Mouse (Mus musculus): ENCODE data around the gene Lbh. TPM values are rescaled to one million over a fixed set of nuclear protein-coding genes. Genes with fewer than 3 reads are reported as not detected.

Lbh gene
- polyA plus RNA-seq, 1 experiment from 2014 or later, result 2.7 TPM

- H3K36me3 ChIP-seq, result peaks cover 43% of the 10 kb centered on the region
- peaks cover 48% of the 10 kb centered on the region for H3K4me1 ChIP-seq (replicated peaks)
- peak overlapping the region; percentile 60 for H3K27ac ChIP-seq
- no peak overlapping the region for H3K4me3 ChIP-seq (replicated peaks)
- H3K9ac ChIP-seq (replicated peaks), result no peak overlapping the region
- H3K9me3 ChIP-seq, result no peaks in the 10 kb centered on the region
- H3K27me3 ChIP-seq, result no peaks in the 10 kb centered on the region
- H3K4me2 ChIP-seq, result no peak overlapping the region
- ATAC-seq (ENCODE audit: insufficient number of reproducible peaks, insufficient read depth, low FRiP score, low TSS enrichment, low read depth), result no peak
- WGBS, result 91% methylated on average over 6 of the region's 6 CpGs
Measured at GRCm38 (mm10) chr17:72925111-72925510, 7.0 kb downstream of the Lbh start.

- H3K27ac ChIP-seq, result peak overlapping the region; percentile 60
- ATAC-seq (ENCODE audit: insufficient number of reproducible peaks, insufficient read depth, low FRiP score, low TSS enrichment, low read depth), result peak; percentile 50; the same call in 1 of the 2 replicates
- WGBS, result 66% methylated on average over 12 of the region's 12 CpGs
- H3K4me2 ChIP-seq, result no peak overlapping the region
- no peak overlapping the region for H3K4me3 ChIP-seq (replicated peaks)
- peaks cover 51% of the 10 kb centered on the region for H3K36me3 ChIP-seq
- H3K9me3 ChIP-seq, result no peaks in the 10 kb centered on the region
- peaks cover 39% of the 10 kb centered on the region for H3K4me1 ChIP-seq (replicated peaks)
- no peak overlapping the region for H3K9ac ChIP-seq (replicated peaks)
- H3K27me3 ChIP-seq, result no peaks in the 10 kb centered on the region
Measured at GRCm38 (mm10) chr17:72925804-72926617, 7.9 kb downstream of the Lbh start.

GRCm38 (mm10) chr17:72926994-72927393 is 8.9 kb downstream of the Lbh start:
- no peak overlapping the region for H3K9ac ChIP-seq (replicated peaks)
- H3K4me1 ChIP-seq (replicated peaks), result peaks cover 30% of the 10 kb centered on the region
- 73% methylated on average over 8 of the region's 8 CpGs for WGBS
- no peaks in the 10 kb centered on the region for H3K27me3 ChIP-seq
- peaks cover 47% of the 10 kb centered on the region for H3K36me3 ChIP-seq
- H3K27ac ChIP-seq, result no peak overlapping the region
- no peak overlapping the region for H3K4me3 ChIP-seq (replicated peaks)
- no peak for ATAC-seq (ENCODE audit: insufficient number of reproducible peaks, insufficient read depth, low FRiP score, low TSS enrichment, low read depth)
- H3K9me3 ChIP-seq, result peaks cover 3% of the 10 kb centered on the region; the same call in 1 of the 2 replicates
- no peak overlapping the region for H3K4me2 ChIP-seq

DNA sequence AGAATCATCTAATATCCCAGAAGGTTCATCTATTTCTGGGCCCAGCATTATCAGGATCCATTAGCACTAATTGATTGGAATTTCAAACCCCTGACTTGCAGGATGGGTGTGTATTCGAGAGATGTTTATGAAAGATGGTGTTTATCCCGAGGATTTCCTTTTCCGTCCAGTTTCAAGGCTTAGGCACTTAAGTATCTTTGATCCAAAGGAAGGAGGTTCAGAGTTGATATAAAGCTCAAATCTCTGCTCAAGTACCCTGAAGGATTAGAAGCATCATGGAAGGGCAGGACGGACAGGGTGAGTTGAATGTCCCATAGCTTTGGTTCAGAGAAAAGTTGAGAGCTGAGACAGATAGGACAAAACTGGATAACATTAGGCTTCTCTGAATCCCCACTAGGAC is 15.0 kb downstream of the Lbh start:
- Histone ChIP-seq H3K9me3 (peaks cover 11% of the 10 kb centered on the region; the same call in 1 of the 2 replicates), H3K9ac (replicated peaks) (no peak overlapping the region), H3K4me3 (replicated peaks) (no peak overlapping the region), H3K27ac (no peak overlapping the region), H3K36me3 (peaks cover 24% of the 10 kb centered on the region), H3K27me3 (no peaks in the 10 kb centered on the region), H3K4me2 (no peak overlapping the region), H3K4me1 (replicated peaks) (peaks cover 40% of the 10 kb centered on the region)
- ATAC-seq (ENCODE audit: insufficient number of reproducible peaks, insufficient read depth, low FRiP score, low TSS enrichment, low read depth), result no peak
- 91% methylated on average over 4 of the region's 4 CpGs for WGBS

GRCm38 (mm10) chr17:72934146-72934545 is 16.0 kb downstream of the Lbh start:
- H3K36me3 ChIP-seq, result peaks cover 24% of the 10 kb centered on the region
- no peak for ATAC-seq (ENCODE audit: insufficient number of reproducible peaks, insufficient read depth, low FRiP score, low TSS enrichment, low read depth)
- H3K4me3 ChIP-seq (replicated peaks), result no peak overlapping the region
- peaks cover 11% of the 10 kb centered on the region; the same call in 1 of the 2 replicates for H3K9me3 ChIP-seq
- H3K9ac ChIP-seq (replicated peaks), result no peak overlapping the region
- H3K4me2 ChIP-seq, result no peak overlapping the region
- 53% methylated on average over 2 of the region's 2 CpGs for WGBS
- peaks cover 43% of the 10 kb centered on the region for H3K4me1 ChIP-seq (replicated peaks)
- no peaks in the 10 kb centered on the region for H3K27me3 ChIP-seq
- no peak overlapping the region for H3K27ac ChIP-seq

GRCm38 (mm10) chr17:72934653-72935052 is 16.5 kb downstream of the Lbh start:
- H3K4me2 ChIP-seq, result no peak overlapping the region
- no peak overlapping the region for H3K27ac ChIP-seq
- H3K36me3 ChIP-seq, result peaks cover 25% of the 10 kb centered on the region
- H3K4me1 ChIP-seq (replicated peaks), result peaks cover 43% of the 10 kb centered on the region
- no peak for ATAC-seq (ENCODE audit: insufficient number of reproducible peaks, insufficient read depth, low FRiP score, low TSS enrichment, low read depth)
- H3K9me3 ChIP-seq, result peaks cover 11% of the 10 kb centered on the region; the same call in 1 of the 2 replicates
- no peak overlapping the region for H3K4me3 ChIP-seq (replicated peaks)
- H3K27me3 ChIP-seq, result no peaks in the 10 kb centered on the region
- no peak overlapping the region for H3K9ac ChIP-seq (replicated peaks)
- 30% methylated on average over 3 of the region's 3 CpGs for WGBS

- no peak overlapping the region for H3K27ac ChIP-seq
- no peak overlapping the region for H3K9ac ChIP-seq (replicated peaks)
- WGBS, result 72% methylated on average over 7 of the region's 7 CpGs
- H3K4me3 ChIP-seq (replicated peaks), result no peak overlapping the region
- H3K4me1 ChIP-seq (replicated peaks), result peaks cover 43% of the 10 kb centered on the region
- no peaks in the 10 kb centered on the region for H3K27me3 ChIP-seq
- peaks cover 30% of the 10 kb centered on the region for H3K36me3 ChIP-seq
- H3K9me3 ChIP-seq, result peaks cover 11% of the 10 kb centered on the region; the same call in 1 of the 2 replicates
- no peak overlapping the region for H3K4me2 ChIP-seq
- ATAC-seq (ENCODE audit: insufficient number of reproducible peaks, insufficient read depth, low FRiP score, low TSS enrichment, low read depth), result no peak
Measured at GRCm38 (mm10) chr17:72935921-72936320, 17.8 kb downstream of the Lbh start.

DNA sequence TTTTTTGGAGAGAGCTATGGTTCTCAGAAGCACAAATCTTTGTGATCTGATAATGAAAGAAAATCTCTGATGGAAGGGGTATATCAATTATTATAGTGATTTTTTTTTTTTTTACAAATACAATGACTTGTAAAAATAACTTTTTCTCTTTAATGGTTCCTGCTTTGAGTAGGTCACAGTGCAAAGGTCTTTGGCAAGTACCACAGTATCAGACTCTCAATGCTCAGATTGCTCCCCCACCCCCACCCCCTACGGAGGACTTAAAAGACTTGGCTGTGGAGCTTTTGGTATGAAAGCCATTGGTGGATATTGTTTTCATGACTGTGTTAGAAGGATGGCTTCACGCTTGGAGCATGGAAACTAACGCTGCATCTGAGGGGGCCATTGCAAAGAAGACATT is 18.2 kb downstream of the Lbh start:
- Histone ChIP-seq H3K36me3 (peaks cover 33% of the 10 kb centered on the region), H3K9me3 (peaks cover 10% of the 10 kb centered on the region; the same call in 1 of the 2 replicates), H3K27me3 (no peaks in the 10 kb centered on the region), H3K9ac (replicated peaks) (no peak overlapping the region), H3K4me3 (replicated peaks) (no peak overlapping the region), H3K27ac (no peak overlapping the region), H3K4me1 (replicated peaks) (peaks cover 43% of the 10 kb centered on the region), H3K4me2 (no peak overlapping the region)
- 93% methylated on average over 3 of the region's 3 CpGs for WGBS
- no peak for ATAC-seq (ENCODE audit: insufficient number of reproducible peaks, insufficient read depth, low FRiP score, low TSS enrichment, low read depth)

GRCm38 (mm10) chr17:72937204-72937603 is 19.1 kb downstream of the Lbh start:
- Histone ChIP-seq H3K4me3 (replicated peaks) (no peak overlapping the region), H3K4me1 (replicated peaks) (peaks cover 43% of the 10 kb centered on the region), H3K4me2 (no peak overlapping the region), H3K27ac (no peak overlapping the region), H3K9ac (replicated peaks) (no peak overlapping the region), H3K36me3 (peaks cover 33% of the 10 kb centered on the region), H3K9me3 (peaks cover 5% of the 10 kb centered on the region; the same call in 1 of the 2 replicates), H3K27me3 (no peaks in the 10 kb centered on the region)
- 54% methylated on average over 9 of the region's 9 CpGs for WGBS
- ATAC-seq (ENCODE audit: insufficient number of reproducible peaks, insufficient read depth, low FRiP score, low TSS enrichment, low read depth), result no peak

DNA sequence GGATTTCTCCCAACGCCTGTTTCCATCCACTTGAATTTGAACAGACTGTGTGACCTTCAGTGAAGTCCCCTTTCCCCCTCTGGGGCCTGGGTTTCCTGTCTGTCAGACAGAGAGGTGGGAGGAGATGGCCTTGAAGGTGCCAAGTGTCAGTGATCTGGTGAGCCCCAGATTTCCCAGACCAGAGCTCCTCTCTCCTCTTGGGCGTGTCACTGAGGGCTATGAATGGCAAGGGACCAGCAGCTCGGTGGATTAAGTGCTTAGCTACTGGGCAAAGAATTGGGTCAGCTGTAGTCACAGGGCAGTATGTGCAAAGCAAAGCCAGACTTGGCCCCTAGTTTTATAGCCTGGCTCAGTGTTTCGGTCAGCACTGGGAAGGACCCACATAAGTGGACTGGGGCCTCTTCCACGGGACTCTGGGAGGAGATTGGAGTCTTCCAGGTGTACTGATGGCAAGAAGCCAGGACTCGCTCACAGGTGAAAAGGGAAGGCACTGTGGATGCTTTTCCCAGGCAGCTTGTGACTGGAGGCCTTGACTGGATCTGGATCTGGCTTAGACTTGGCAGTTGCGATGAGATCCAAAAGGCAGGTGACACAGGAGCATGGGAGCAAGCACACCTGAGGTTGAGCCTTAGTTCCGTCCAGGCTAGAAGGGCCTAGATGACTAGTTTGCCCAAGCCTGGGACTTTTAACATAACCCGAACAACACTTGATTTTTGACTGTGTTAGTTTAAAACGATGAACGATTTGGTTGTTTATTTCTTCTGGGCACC is 20.1 kb downstream of the Lbh start:
- Histone ChIP-seq H3K27ac (0 out of 2 replicates have a peak overlapping the region, but pooled peaks have one; percentile 4), H3K9me3 (no peaks in the 10 kb centered on the region; the same call in 1 of the 2 replicates), H3K27me3 (no peaks in the 10 kb centered on the region), H3K36me3 (peaks cover 30% of the 10 kb centered on the region), H3K4me3 (replicated peaks) (no peak overlapping the region), H3K9ac (replicated peaks) (no peak overlapping the region), H3K4me2 (no peak overlapping the region), H3K4me1 (replicated peaks) (peaks cover 42% of the 10 kb centered on the region)
- WGBS, result 64% methylated on average over 11 of the region's 11 CpGs
- no peak for ATAC-seq (ENCODE audit: insufficient number of reproducible peaks, insufficient read depth, low FRiP score, low TSS enrichment, low read depth)

GRCm38 (mm10) chr17:72938871-72939568 is 20.9 kb downstream of the Lbh start:
- WGBS, result 92% methylated on average over 15 of the region's 15 CpGs
- ATAC-seq (ENCODE audit: insufficient number of reproducible peaks, insufficient read depth, low FRiP score, low TSS enrichment, low read depth), result no peak
- H3K4me2 ChIP-seq, result no peak overlapping the region
- H3K9me3 ChIP-seq, result no peaks in the 10 kb centered on the region; the same call in 1 of the 2 replicates
- no peak overlapping the region for H3K9ac ChIP-seq (replicated peaks)
- H3K4me1 ChIP-seq (replicated peaks), result peaks cover 34% of the 10 kb centered on the region
- no peaks in the 10 kb centered on the region for H3K27me3 ChIP-seq
- H3K27ac ChIP-seq, result no peak overlapping the region
- H3K36me3 ChIP-seq, result peaks cover 30% of the 10 kb centered on the region
- no peak overlapping the region for H3K4me3 ChIP-seq (replicated peaks)
